Mouse (Mus musculus) thymus, postnatal 25 days (tissue): ENCODE measurements at regions not wholly inside any gene's neighbourhood (a gene's known extent, or its start where the extent isn't known, plus 50 kb on each side); places are given as distances from the start of the nearest gene placed in this dataset.
"Not testable (repeated sequence)": the region's sequence is repeated elsewhere in the genome, so short reads cannot be mapped to it uniquely, and the experiment has no call there.

Source experiments
- DNase-seq: peaks from one replicate; pipeline ENCODE4 v3.0.0; 2022

DNA sequence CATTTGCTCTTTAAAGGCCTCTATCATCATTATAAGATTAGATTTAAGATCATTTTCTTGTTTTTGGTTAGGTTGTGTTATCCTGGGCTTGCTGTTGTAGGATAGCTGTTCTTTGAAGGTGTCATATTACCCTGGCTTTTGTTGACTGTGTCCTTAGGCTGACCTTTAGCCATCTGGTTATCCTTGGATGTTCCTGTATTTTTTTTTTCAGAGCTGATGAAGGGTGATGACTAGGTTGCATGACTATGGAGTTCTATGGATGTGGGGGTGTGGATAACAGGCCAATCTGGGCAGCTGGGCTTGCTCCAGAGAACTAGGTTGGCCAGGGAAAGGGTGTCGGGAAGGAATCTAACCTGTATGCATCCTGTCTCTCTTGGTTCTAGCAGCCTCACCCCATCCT is 74.2 kb downstream of the Dmrta1 start:
- DNase-seq, result no peak

DNA sequence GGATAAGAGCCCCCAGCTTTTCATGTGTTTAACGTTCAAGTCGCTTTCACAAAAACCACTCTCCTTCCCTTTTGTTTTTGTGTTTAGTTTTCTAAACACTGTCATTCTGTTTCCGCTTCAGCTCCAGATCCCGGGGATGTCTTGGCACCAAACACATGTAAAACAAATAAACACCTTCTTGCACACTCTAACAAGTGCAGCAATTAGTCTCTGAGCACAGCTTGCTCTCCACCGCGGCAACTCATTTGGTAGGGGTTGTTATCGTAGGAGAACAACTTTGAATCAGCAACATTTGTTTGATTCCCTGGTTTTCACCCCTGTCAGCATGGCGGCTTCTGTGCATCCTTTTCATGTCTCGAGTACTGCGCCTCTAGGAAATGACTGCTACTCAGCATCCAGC is 97.0 kb downstream of the Dmrta1 start:
- DNase-seq, result no peak

DNA sequence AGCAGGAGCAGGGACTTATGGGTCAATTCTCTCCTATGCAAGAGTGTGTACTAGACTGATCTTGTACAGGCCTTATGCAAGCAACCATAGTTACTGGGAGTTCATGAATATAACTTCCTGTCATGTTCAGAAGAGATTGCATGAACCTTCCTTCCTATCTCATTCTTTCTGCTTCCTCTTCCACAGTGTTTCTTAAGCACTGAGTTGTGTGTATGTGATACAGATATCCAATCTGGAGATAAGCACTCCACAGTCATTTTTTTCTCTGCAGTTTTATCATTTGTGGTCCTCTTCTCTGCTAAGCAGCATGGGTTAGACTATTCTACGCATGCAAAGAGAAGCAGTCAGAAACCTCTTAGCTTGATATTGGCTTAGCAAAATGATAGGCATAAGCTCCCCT is 102.3 kb downstream of the Dmrta1 start:
- no peak for DNase-seq

DNA sequence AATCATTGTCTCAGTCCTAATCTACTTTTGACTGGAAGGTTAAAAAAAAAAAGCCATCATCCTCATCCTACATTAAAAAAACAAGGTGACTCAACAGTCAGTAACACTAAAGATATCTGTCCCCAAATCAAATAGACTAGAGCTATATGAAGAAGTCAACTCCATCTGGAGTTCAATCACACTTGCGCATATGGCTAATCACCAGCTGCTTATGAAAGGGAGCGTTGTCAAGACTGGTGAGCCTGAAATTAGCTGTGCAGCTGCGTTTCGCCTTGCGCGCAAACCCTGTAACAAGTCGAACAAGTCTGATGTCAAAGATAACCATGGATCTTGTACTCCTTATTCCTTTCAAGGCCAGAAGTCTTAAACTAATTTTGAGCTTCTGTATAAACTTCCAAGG is 137.6 kb downstream of the Dmrta1 start:
- DNase-seq, result no peak

DNA sequence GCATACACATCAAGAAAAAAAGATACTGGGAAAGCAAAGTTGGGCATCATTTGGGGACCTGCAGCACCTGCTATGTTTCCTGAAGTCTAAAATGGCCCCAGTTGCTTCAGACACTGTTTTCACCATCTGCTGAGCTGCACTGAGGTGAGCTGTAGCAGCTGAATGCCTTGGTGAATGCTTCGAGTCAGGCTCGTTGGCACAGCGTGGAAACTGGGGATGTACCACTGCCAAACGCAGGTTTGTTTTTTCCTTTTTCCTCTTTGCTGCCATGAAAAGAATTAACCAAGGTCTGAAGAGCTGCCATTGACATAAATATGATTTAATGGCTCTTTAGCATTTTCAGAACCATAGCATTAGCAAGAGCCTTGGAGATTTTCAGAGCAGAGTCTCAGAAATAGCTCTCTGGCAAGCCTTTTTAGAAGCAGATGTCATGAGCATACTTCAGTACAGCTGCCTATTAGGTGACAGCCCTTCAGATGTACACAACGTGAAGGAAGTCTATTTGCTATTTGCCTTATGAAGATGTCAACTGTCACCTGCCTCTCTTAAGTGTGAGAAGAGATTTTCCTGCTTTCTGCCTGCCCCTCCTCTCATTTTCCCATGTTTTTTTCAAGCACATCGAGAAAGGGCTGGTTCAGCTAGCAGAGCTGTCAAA is 155.4 kb downstream of the Dmrta1 start:
- no peak for DNase-seq

DNA sequence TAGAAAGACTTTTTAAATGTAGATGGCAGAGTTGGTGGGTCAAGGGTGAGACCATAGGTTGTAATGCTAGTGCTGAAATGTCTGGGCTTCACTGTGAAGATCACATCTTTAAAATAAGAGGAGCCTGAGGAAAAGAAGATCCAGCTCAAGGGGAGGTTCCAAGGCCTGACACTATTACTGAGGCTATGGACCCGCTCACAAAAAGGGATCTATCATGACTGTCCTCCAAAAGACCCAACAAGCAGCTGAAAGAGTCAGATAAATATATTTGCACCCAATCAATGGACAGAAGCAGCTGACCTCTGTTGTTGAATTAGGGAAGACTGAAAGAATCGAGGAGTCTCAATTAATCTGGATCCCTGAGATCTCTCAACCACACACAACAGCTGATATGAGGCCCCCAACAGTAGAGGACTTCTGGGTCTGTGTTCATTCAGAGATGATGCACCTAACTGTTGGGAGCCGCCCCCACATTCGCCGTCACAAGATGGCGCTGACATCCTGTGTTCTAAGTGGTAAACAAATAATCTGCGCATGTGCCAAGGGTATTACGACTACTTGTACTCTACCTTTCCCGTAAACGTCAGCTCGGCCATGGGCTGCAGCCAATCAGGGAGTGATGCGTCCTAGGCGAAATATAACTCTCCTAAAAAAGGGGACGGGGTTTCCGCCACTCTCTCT is 196.3 kb downstream of the Dmrta1 start:
- DNase-seq, result peak; percentile 5

DNA sequence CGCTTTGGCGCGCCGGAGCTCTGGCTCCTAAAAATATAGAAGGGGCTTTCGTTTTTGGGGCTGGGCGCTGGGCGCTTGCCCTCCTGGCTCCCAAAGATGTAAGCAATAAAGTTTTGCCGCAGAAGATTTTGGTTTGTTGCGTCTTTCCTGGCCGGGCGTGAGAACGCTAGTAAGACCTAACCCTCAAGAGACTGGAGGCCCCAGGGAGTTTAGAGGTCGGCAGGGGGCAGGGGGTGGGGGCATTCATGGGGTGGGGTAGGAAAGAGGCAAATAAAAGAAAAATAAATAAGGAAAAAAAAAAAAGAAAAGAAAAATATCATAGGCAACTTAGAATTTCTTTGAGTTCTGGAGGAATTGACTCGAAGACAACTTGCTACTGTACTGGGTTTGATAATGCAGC is 196.9 kb downstream of the Dmrta1 start:
- DNase-seq, result not testable (repeated sequence)

DNA sequence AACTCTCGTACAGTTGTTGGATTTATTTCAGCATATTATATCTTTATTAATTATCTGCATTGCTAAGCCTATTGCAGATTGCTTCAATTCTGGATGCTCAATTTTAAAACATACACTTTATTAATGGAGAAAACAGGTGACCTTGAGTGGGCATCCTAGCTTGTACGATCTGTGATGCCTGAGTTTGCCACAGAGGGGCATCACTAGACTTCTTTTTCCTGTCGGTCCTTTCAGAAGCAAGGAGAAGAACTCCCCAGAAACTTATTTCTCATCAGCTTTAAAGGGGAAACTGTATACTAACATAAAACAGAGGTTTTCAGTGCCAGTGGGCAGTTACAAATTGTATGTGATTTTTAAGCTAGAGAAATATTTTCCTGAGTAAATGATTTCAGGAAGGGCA is 201.8 kb downstream of the Dmrta1 start:
- no peak for DNase-seq

DNA sequence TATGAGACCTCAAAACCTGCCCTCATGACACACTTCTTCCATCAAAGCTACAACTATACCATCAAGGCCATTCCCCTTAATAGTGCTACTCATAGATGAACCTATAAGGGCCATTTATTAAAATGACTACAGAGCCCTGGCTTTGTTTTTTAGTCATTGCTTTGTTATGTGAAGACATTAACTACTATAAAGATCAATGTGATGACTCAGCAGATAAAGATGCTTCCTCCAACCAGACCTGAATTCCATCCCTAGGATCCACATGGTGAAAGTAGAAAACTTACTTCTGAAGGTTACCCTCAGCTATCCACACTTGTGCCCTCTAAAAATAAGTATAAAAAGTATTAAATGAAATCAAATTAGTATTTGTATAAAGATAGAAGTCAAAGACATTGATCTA is 230.4 kb downstream of the Dmrta1 start:
- no peak for DNase-seq

DNA sequence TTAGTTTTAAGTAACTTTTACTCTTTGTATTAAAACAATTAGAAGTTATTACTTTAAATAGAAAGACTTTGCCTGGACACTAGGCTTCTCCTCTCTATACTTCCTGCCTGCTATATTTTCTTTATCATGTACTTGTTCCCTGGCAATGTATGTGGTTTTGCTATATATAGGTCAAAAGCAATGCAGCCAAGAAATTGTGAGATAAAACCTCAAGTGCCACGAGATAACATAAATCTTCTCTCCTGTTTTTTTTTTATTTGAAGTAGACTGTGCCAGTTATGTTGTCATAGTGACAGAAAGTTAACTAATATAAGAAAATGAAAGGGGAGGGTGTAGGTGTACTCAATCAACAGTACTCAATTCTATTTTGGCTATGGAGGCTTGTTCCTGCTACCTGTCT is 258.4 kb downstream of the Dmrta1 start:
- DNase-seq, result no peak

DNA sequence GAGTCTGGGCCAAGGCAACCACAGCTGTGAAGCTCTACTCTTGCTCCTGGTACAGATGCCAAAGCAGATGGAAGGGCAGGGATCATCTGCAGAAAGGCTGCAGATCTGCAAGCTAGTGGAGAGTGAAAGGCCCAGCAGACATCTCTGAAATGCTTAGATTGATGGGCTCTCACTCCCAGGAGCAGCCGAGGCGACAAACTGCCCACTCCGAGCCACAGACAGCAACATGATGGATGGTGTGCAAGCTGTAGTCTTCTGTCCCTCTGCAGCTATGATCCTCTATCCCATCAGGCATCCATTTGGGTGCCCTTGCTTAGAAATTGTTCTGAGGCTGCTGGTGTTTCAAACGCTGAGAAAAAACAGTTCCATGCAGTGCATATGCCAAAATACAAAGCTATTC is 262.1 kb downstream of the Dmrta1 start:
- DNase-seq, result no peak

DNA sequence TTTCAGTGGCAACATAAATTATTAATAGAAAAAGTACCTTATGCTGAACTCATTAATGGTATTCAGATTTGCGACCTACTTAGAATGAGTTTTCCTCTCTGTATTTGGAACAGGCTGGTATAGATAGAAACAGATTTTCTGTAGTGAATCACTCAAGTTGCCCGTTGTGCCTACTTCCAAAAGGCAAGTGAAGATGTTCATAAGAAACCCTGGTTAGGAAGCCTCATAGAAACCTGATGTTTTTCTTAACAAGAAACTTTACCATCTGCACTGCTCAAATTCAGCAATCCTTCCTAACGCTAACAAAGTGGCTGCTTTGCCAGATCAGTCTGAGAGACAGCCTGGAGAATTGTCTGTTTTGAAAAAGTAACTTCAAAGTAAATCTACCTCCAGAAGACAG is 242.5 kb upstream of the Zfp352 start:
- no peak for DNase-seq

DNA sequence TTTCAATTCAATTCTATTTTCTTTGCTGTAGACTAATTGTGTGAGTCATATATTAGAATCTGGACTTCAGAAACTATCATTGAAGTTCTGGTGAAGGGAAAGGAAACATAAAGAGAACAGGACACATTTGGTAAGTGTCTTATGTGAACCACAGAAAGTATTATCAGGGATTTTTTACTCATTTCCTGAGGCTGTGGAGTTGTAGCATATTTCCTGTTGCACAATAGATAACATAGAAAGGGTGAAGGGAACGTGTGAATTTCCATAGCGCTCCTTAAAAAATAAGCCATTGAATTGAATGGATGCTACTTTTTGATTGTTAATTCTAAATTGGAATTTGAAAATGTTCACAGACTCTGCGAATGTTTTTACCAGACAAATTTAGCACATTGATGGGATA is 215.2 kb upstream of the Zfp352 start:
- no peak for DNase-seq

DNA sequence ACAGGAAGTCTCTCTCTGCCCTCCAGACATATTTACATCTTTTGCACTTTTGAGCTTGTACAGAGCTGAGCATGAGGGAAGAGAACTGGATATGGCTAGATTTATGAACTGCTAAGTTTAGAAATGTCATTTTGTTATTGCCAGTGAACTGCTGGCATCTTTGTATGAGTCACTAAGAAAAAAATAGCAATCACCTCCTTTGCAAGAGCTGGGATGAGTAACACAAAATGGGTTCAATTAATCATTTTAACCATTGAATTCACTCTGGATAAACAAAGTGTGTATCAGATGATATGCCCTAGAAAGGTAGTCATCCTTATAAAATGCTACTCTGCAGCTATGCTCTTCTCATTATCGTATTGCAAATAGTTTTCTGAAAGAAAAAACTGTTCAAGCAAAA is 214.7 kb upstream of the Zfp352 start:
- DNase-seq, result no peak

DNA sequence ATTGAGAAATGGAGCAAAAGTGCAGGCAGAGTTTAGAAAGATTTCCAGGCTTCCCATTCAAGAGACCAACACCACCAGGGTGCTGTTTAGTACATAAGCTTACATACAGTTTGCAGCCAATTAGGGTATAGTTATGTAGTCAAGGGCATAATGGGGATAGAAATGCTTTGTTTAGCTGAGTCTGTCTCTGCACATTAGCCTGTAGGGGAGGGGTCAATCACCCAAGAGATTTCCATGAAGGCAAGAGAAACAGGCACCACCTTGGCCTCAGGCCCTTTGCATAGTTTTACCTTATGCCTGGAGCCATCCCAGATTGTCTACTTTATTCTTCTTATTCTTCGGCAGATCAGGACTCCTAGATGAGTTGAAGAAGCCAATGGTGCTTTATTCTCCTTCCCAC is 205.9 kb upstream of the Zfp352 start:
- DNase-seq, result no peak

DNA sequence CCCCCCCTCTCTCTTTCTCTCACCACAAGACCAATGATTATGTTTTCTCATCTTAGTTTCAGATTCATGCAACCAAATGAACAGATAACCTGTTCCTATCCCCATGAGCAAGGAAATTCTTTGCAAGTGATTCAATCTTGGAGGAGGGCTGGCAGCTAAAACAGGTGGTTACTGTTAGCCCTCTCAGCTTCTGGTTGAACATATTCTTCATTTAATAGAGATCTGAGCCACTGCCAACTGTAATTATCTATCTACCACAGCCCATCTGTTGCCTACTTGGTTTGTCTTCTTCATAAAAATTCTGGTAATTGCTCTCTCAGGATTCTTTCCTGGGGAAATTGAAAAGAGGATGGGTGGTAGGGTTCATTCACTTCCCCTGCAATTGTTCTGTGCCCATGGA is 204.4 kb upstream of the Zfp352 start:
- no peak for DNase-seq
